Mouse (Mus musculus) layer of hippocampus, postnatal 14 days (tissue): ENCODE data around the gene Olfr191. TPM values are rescaled to one million over a fixed set of nuclear protein-coding genes. Genes with fewer than 3 reads are reported as not detected.
"Not testable (repeated sequence)": the region's sequence is repeated elsewhere in the genome, so short reads cannot be mapped to it uniquely, and the experiment has no call there.

Experiments used
- DNase-seq, 2 experiments: peaks; one replicate each; pipeline ENCODE4 v3.0.0; 2021 to 2022; ENCODE audit warnings: low spot score in 2 of 2, mixed read lengths in 1 of 2
- long read RNA-seq, 2 experiments: library from polyadenylated mRNA; stranded (forward); transcript quantifications; one replicate each; pipeline ENCODE4 v2.0.0; 2021
- total RNA-seq, 2 experiments: library from RNA; stranded (reverse); gene quantifications; 2 replicates each; pipeline ENCODE4 v1.2.3; 2021

Gene Olfr191
- not detected for total RNA-seq
- long read RNA-seq, experiment 1 = 0 reads
- long read RNA-seq, experiment 2 = 0 reads

GRCm38 (mm10) chr16:59089722-59090121 is at the start of gene Olfr191:
Olfr191 (minus strand) TSS chr16:59089822.
- not testable (repeated sequence) for DNase-seq

- DNase-seq = no peak
These were observed 41.1 kb upstream of the Olfr191 start for GRCm38 (mm10) chr16:59130740-59131139.

DNA sequence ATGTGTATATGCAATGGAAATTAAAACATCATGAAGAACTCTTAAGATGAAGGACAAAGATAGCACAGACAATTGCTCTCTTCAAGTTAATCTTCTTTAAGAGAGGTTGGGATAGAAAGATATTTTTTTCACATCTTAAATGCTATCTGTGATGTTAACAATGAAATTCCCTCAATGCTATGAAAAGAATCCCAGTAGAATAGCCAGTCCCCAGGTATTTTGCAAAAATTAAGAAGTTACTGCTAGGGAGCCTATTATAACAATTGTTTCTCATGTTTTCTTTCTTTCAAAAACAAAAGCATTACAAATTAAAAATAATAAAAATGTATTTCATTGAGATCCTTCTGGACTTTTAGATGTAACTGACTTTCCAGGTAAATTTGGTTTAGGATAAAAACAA is 31.3 kb upstream of the Olfr191 start, which contains the start of gene Olfr194:
Gene Olfr194 (minus strand): TSS at position 101 of the 400 bp plus-strand sequence.
- no peak for DNase-seq

DNA sequence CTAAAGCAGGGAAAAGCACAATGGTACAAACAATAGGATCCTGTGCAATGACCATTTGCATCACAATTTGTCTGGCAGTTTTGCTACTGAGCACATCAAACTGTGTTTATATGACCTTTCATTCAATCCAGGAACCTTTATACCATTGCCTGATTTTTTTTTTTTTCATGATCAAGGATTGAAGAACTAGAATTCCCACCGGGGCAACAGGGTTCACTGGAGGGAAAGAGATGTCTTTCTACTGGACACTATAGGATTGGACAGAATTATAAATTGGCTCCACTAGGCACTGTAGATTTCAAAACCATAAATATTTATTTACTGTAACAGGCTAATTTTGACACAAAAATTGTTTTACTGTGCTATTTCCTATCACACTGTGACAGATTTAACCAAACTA is 22.2 kb upstream of the Olfr191 start, which contains the start of gene Olfr193:
Gene Olfr193 (minus strand): TSS at position 101 of the 400 bp plus-strand sequence.
- DNase-seq = no peak

- DNase-seq = not testable (repeated sequence)
These were observed 18.9 kb upstream of the Olfr191 start for GRCm38 (mm10) chr16:59108522-59108921.

- no peak for DNase-seq
These were observed 15.7 kb upstream of the Olfr191 start for GRCm38 (mm10) chr16:59105312-59105711.

GRCm38 (mm10) chr16:59081113-59081512 is 8.5 kb downstream of the Olfr191 start:
- DNase-seq = not testable (repeated sequence)

DNA sequence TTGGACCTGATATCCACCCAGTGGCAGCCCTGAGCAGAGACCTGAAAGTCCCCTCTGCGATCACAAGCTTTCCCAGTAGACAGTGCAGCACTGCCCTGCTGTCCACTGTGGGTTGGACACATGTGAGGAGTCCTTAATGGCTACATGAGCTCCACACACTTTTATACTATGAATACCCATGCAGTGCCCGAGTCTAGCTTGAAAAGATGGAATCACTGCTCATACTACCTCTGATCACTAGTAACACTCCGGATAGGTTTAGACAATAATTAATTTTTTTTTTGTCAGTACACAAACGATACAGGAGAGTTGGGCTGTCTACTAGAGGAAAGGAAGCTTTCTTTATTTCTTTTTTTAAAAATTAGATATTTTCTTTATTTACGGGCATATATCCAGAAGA is 11.7 kb downstream of the Olfr191 start, which contains the start of gene Olfr190:
Gene Olfr190 (minus strand): TSS at position 101 of the 400 bp plus-strand sequence.
- no peak for DNase-seq

GRCm38 (mm10) chr16:59073520-59073919 is 16.1 kb downstream of the Olfr191 start:
- DNase-seq = no peak

DNA sequence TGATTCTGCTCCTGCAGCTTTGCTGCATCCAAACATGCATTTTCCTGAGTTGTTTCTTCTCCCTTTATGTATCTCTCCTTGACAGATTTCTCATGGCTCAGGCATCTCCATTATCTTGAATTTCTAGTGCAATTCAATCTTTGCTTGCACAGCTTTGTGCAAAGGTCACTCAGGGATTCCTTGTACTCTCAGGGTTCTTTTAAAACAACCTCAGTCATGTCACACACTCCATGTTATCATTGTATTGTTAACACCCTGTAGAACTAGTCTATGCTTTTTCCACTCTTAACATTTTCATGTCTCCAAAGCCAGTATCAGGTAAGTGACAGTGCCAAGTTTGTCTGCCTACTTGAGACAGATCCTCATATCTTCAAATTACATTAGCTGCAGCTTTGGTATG is 17.9 kb downstream of the Olfr191 start:
- DNase-seq = no peak

DNA sequence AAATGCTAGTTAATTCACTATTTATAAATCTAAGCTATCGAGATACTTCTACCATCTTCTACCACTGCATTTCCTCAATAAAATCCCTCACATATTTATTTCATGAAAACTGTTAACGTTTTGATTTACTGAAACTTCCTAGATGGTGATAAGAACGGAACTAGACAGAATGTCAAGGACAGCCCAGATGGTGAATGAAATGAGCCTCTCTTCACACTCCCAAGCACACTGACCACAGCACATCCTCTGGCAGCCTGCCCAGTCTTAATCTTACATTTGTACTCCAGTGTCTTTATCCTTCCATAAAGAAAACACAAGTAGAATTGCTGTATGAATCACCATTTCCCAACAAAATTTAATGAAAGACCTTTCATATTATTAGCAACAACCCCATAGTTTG is 27.2 kb downstream of the Olfr191 start:
- not testable (repeated sequence) for DNase-seq

DNA sequence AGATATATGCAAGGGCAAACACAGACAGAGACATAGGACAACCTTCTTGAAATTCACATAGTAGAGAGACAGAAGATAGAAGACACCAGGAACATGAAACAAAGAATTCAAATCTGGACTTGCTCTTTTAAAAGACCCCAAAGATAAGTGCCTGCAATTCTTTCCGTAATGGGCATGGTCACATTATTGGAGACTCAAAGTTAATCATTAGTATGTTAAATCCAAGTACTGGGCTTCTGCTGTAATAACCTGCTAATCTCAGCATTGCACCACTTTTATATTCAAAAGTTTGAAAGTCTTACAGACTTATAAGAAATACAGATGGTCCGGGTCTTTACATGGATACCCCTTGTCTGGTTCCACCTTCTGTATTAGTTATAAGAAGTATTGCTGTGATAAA is 40.3 kb downstream of the Olfr191 start:
- not testable (repeated sequence) for DNase-seq

GRCm38 (mm10) chr16:59048860-59049259 is 40.8 kb downstream of the Olfr191 start:
- no peak for DNase-seq

DNA sequence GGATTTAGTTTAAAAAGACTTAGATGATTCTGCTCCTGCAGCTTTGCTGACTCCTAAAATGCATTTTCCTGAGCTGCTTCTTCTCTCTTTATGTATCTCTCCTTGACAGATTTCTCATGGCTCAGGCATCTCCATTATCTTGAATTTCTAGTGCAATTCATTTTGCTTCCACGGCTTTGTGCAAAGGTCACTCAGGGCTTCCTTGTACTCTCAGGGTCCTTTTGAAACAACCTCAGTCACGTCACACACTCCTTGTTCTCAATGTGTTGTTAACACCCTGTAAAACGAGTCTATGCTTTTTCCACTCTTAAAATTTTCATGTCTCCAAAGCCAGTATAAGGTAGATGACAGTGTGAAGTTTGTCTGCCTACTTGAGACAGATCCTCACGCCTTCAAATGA is 42.0 kb downstream of the Olfr191 start:
- no peak for DNase-seq

- DNase-seq = no peak
These were observed 43.8 kb downstream of the Olfr191 start for GRCm38 (mm10) chr16:59045835-59046234.

- DNase-seq = no peak
These were observed 49.9 kb downstream of the Olfr191 start, which contains the start of gene Olfr187 for GRCm38 (mm10) chr16:59039710-59040109. Olfr187 (minus strand) TSS chr16:59039767.

Other genes starting within 250 kb of the Olfr191 start
- gene Olfr177, start 215.1 kb downstream of the Olfr191 start, total RNA-seq = not detected
- not detected for gene Olfr178, start 197.8 kb downstream of the Olfr191 start, total RNA-seq
- not detected for gene Olfr181, start 161.1 kb downstream of the Olfr191 start, total RNA-seq
- not detected for gene Olfr180, start 160.4 kb downstream of the Olfr191 start, total RNA-seq
- gene Olfr183, start 94.5 kb downstream of the Olfr191 start, total RNA-seq = not detected
- not detected for gene Olfr186, start 59.5 kb downstream of the Olfr191 start, total RNA-seq
- gene Olfr187, start 50.1 kb downstream of the Olfr191 start, total RNA-seq = not detected
- not detected for gene Olfr190, start 11.8 kb downstream of the Olfr191 start, total RNA-seq
- gene Olfr193, start 22.1 kb upstream of the Olfr191 start, total RNA-seq = not detected
- gene Olfr194, start 31.2 kb upstream of the Olfr191 start, total RNA-seq = not detected
- not detected for gene Olfr195, start 57.2 kb upstream of the Olfr191 start, total RNA-seq
- gene Olfr196, start 80.6 kb upstream of the Olfr191 start, total RNA-seq = not detected
- not detected for gene Olfr198, start 113.7 kb upstream of the Olfr191 start, total RNA-seq
- not detected for gene Olfr199, start 129.9 kb upstream of the Olfr191 start, total RNA-seq
- not detected for gene Olfr201, start 182.8 kb upstream of the Olfr191 start, total RNA-seq
- gene Olfr202, start 197.0 kb upstream of the Olfr191 start, total RNA-seq = not detected
- gene Olfr203, start 209.1 kb upstream of the Olfr191 start, total RNA-seq = not detected
- gene Olfr204, start 228.4 kb upstream of the Olfr191 start, total RNA-seq = under 1 TPM in 1 of 2 experiments, not detected in 1; 0.07 TPM
- gene Olfr205, start 241.3 kb upstream of the Olfr191 start, total RNA-seq = not detected